Comparison of ENCODE assay signal across 8 mouse cellular contexts in genomic region chr10:128376099-128376454, GRCm38 (mm10). TPM values are rescaled to one million over a fixed set of nuclear protein-coding genes. Genes with fewer than 3 reads are reported as not detected.
DNase-seq lines count a peak whose midpoint lies in the region; ATAC-seq and TF ChIP-seq lines count a peak whose summit lies in the region.

No protein-coding gene starts in this region.

- peak overlapping the region; percentile 63 for H3K4me2 ChIP-seq in hindbrain, embryonic 13.5 days
- peak overlapping the region; percentile 69 for H3K4me2 ChIP-seq in midbrain, embryonic 12.5 days (replicated peaks)

- 52% methylated on average over 4 of the region's 4 CpGs for WGBS in kidney, adult 2 months
- 45% methylated on average over 4 of the region's 4 CpGs for WGBS in hindbrain, embryonic 13.5 days
- 42% methylated on average over 4 of the region's 4 CpGs for WGBS in midbrain, embryonic 12.5 days

- H3K27me3 ChIP-seq in kidney, adult 2 months (replicated peaks; ENCODE audit: control insufficient read depth, insufficient read depth, low read length): no peaks in the 10 kb centered on the region
- H3K27me3 ChIP-seq in hindbrain, embryonic 13.5 days: no peaks in the 10 kb centered on the region
- no peaks in the 10 kb centered on the region for H3K27me3 ChIP-seq in midbrain, embryonic 12.5 days

- no peak for TF ChIP-seq CTCF in kidney, adult 2 months (conservative IDR thresholded peaks at IDR 0.05; ENCODE audit: insufficient read depth, insufficient read length, low read depth, low read length)
- no peak for TF ChIP-seq CTCF in bone marrow macrophage, adult 2 months (IDR thresholded peaks at IDR 0.05; ENCODE audit: low read depth, low read length)

- H3K4me3 ChIP-seq in kidney, adult 2 months (ENCODE audit: insufficient read depth, low read depth, low read length): peak overlapping the region; percentile 73; the same call in 1 of the 2 replicates
- peak overlapping the region; percentile 91 for H3K4me3 ChIP-seq in bone marrow macrophage, adult 2 months (ENCODE audit: insufficient read depth, low read length)
- H3K4me3 ChIP-seq in hindbrain, embryonic 13.5 days: peak overlapping the region; percentile 96
- H3K4me3 ChIP-seq in midbrain, embryonic 12.5 days: peak overlapping the region; percentile 99

- peak overlapping the region; percentile 90; the same call in 1 of the 2 replicates for H3K27ac ChIP-seq in kidney, adult 2 months (ENCODE audit: insufficient read depth, low read depth, low read length)
- peak overlapping the region; percentile 91 for H3K27ac ChIP-seq in bone marrow macrophage, adult 2 months (ENCODE audit: insufficient read depth, low read depth, low read length)
- peak overlapping the region; percentile 97 for H3K27ac ChIP-seq in hindbrain, embryonic 13.5 days
- peak overlapping the region; percentile 97 for H3K27ac ChIP-seq in midbrain, embryonic 12.5 days (replicated peaks)

- H3K4me1 ChIP-seq in kidney, adult 2 months (ENCODE audit: control insufficient read depth, insufficient read depth, low read length): peaks cover 12% of the 10 kb centered on the region
- H3K4me1 ChIP-seq in bone marrow macrophage, adult 2 months (ENCODE audit: control insufficient read depth, insufficient read depth, low read length): peaks cover 40% of the 10 kb centered on the region
- peaks cover 29% of the 10 kb centered on the region for H3K4me1 ChIP-seq in hindbrain, embryonic 13.5 days (replicated peaks)
- peaks cover 25% of the 10 kb centered on the region for H3K4me1 ChIP-seq in midbrain, embryonic 12.5 days

- no peak for DNase-seq in kidney, adult 2 months
- DNase-seq in kidney, postnatal 36 days: no peak
- no peak for DNase-seq in right cerebral cortex, postnatal 14 days
- no peak for DNase-seq in natural killer cell, adult 2 months (ENCODE audit: low spot score in 2 of 2)
- DNase-seq in layer of hippocampus, adult 11-12 months (ENCODE audit: low spot score): no peak

- no peak for TF ChIP-seq POLR2A in kidney, adult 2 months (IDR thresholded peaks at IDR 0.05; ENCODE audit: low read depth, low read length)
- TF ChIP-seq POLR2A in bone marrow macrophage, adult 2 months (IDR thresholded peaks at IDR 0.05; ENCODE audit: borderline replicate concordance, low read depth, low read length): no peak

- no peaks in the 10 kb centered on the region for H3K9me3 ChIP-seq in hindbrain, embryonic 13.5 days
- H3K9me3 ChIP-seq in midbrain, embryonic 12.5 days: peaks cover 4% of the 10 kb centered on the region; the same call in 1 of the 2 replicates

- no peak for ATAC-seq in hindbrain, embryonic 13.5 days (ENCODE audit: low FRiP score)
- ATAC-seq in midbrain, embryonic 12.5 days (ENCODE audit: low FRiP score, low read depth): no peak

- H3K9ac ChIP-seq in hindbrain, embryonic 13.5 days: peak overlapping the region; percentile 100
- peak overlapping the region; percentile 99 for H3K9ac ChIP-seq in midbrain, embryonic 12.5 days (replicated peaks)

- no peaks in the 10 kb centered on the region for H3K36me3 ChIP-seq in kidney, adult 2 months (ENCODE audit: control insufficient read depth, insufficient read depth, low read length)
- peaks cover 28% of the 10 kb centered on the region for H3K36me3 ChIP-seq in hindbrain, embryonic 13.5 days
- H3K36me3 ChIP-seq in midbrain, embryonic 12.5 days: peaks cover 24% of the 10 kb centered on the region

RNA-seq across cellular contexts. Expression of gene Ankrd52, which starts 0.8 kb away (rescaled TPM):
- 21.5 and 22.5 TPM in 2 replicates for polyA plus RNA-seq in kidney, adult 2 months (2012; rRNA removed)
- 33.1 and 34.8 TPM in 2 replicates for polyA plus RNA-seq in bone marrow macrophage, adult 2 months (2012; ENCODE audit: insufficient read depth, insufficient read length, missing spikeins)
- polyA plus RNA-seq in hindbrain, embryonic 13.5 days (2015; fragmentation: Nextera tagmentation; extraction: Ambion mirVana): 11.7 and 12.9 TPM in 2 replicates
- 12.9 and 13.5 TPM in 2 replicates for polyA plus RNA-seq in midbrain, embryonic 12.5 days (2016; fragmentation: Nextera tagmentation; extraction: Ambion mirVana)

RNA-seq across cellular contexts. Expression of gene Coq10a, which starts 7.3 kb away (rescaled TPM):
- polyA plus RNA-seq in kidney, adult 2 months (2012; rRNA removed): 58.7 and 72.3 TPM in 2 replicates
- polyA plus RNA-seq in bone marrow macrophage, adult 2 months (2012; ENCODE audit: insufficient read depth, insufficient read length, missing spikeins): 40.6 and 46.1 TPM in 2 replicates
- 31.1 and 37.6 TPM in 2 replicates for polyA plus RNA-seq in hindbrain, embryonic 13.5 days (2015; fragmentation: Nextera tagmentation; extraction: Ambion mirVana)
- polyA plus RNA-seq in midbrain, embryonic 12.5 days (2016; fragmentation: Nextera tagmentation; extraction: Ambion mirVana): 28.6 and 33.6 TPM in 2 replicates

RNA-seq across cellular contexts. Expression of gene Slc39a5, which starts 25.0 kb away (rescaled TPM):
- 114 and 137 TPM in 2 replicates for polyA plus RNA-seq in kidney, adult 2 months (2012; rRNA removed)
- not detected in 2 replicates for polyA plus RNA-seq in bone marrow macrophage, adult 2 months (2012; ENCODE audit: insufficient read depth, insufficient read length, missing spikeins)
- polyA plus RNA-seq in hindbrain, embryonic 13.5 days (2015; fragmentation: Nextera tagmentation; extraction: Ambion mirVana): not detected in 2 replicates
- polyA plus RNA-seq in midbrain, embryonic 12.5 days (2016; fragmentation: Nextera tagmentation; extraction: Ambion mirVana): not detected in 2 replicates

RNA-seq across cellular contexts. Expression of gene Nabp2, which starts 35.2 kb away (rescaled TPM):
- polyA plus RNA-seq in kidney, adult 2 months (2012; rRNA removed): 33.2 and 37.8 TPM in 2 replicates
- polyA plus RNA-seq in bone marrow macrophage, adult 2 months (2012; ENCODE audit: insufficient read depth, insufficient read length, missing spikeins): 47.2 and 62.7 TPM in 2 replicates
- polyA plus RNA-seq in hindbrain, embryonic 13.5 days (2015; fragmentation: Nextera tagmentation; extraction: Ambion mirVana): 126 and 139 TPM in 2 replicates
- 127 and 147 TPM in 2 replicates for polyA plus RNA-seq in midbrain, embryonic 12.5 days (2016; fragmentation: Nextera tagmentation; extraction: Ambion mirVana)

RNA-seq across cellular contexts. Expression of gene Rnf41, which starts 35.4 kb away (rescaled TPM):
- polyA plus RNA-seq in kidney, adult 2 months (2012; rRNA removed): 19.5 and 19.6 TPM in 2 replicates
- polyA plus RNA-seq in bone marrow macrophage, adult 2 months (2012; ENCODE audit: insufficient read depth, insufficient read length, missing spikeins): 42.6 and 47.6 TPM in 2 replicates
- 81.9 and 83.8 TPM in 2 replicates for polyA plus RNA-seq in hindbrain, embryonic 13.5 days (2015; fragmentation: Nextera tagmentation; extraction: Ambion mirVana)
- 57.6 and 60.7 TPM in 2 replicates for polyA plus RNA-seq in midbrain, embryonic 12.5 days (2016; fragmentation: Nextera tagmentation; extraction: Ambion mirVana)

Comparison
In these comparisons a context has a peak if more than half of its experiments do, and no peak if none do; other contexts are left out.
1. RNA of gene Slc39a5, which starts 25.0 kb away (polyA plus RNA-seq): 114 to 137 TPM in kidney, adult 2 months; not detected in midbrain, embryonic 12.5 days, not detected in hindbrain, embryonic 13.5 days and not detected in bone marrow macrophage, adult 2 months; every median in the first group is over 100 times any median in the second.
2. Peak in every context shown above with its lines, with median percentiles within 50 percentile points of each other: H3K27ac ChIP-seq and H3K4me3 ChIP-seq.